Mouse (Mus musculus) layer of hippocampus, adult 9-11 months (tissue): ENCODE measurements around the gene Kif14.
"Not testable (repeated sequence)": the region's sequence is repeated elsewhere in the genome, so short reads cannot be mapped to it uniquely, and the experiment has no call there.

Source experiments
- DNase-seq: peaks from one replicate; pipeline ENCODE4 v3.0.0; 2022

Gene Kif14

GRCm38 (mm10) chr1:136492232-136492631 lies 26.1 kb downstream of the Kif14 start:
- DNase-seq, result no peak

GRCm38 (mm10) chr1:136499317-136499716 lies 33.2 kb downstream of the Kif14 start:
- DNase-seq, result no peak

GRCm38 (mm10) chr1:136502936-136503335 lies 36.8 kb downstream of the Kif14 start:
- DNase-seq, result no peak

GRCm38 (mm10) chr1:136506255-136506654 lies 40.1 kb downstream of the Kif14 start:
- DNase-seq, result not testable (repeated sequence)

GRCm38 (mm10) chr1:136512317-136512716 lies 46.2 kb downstream of the Kif14 start:
- no peak for DNase-seq

- no peak for DNase-seq
These were observed 47.0 kb downstream of the Kif14 start for GRCm38 (mm10) chr1:136513181-136513580.

GRCm38 (mm10) chr1:136518699-136519356 lies 52.7 kb downstream of the Kif14 start:
- no peak for DNase-seq

GRCm38 (mm10) chr1:136521363-136521937 lies 55.3 kb downstream of the Kif14 start:
- DNase-seq, result peak; percentile 41

- DNase-seq, result peak; percentile 22
These were observed 58.8 kb downstream of the Kif14 start for GRCm38 (mm10) chr1:136524917-136525316.

- DNase-seq, result no peak
These were observed 59.7 kb downstream of the Kif14 start for GRCm38 (mm10) chr1:136525818-136526217.

GRCm38 (mm10) chr1:136527163-136527562 lies 61.0 kb downstream of the Kif14 start:
- DNase-seq, result peak; percentile 32

GRCm38 (mm10) chr1:136532556-136532955 lies 66.4 kb downstream of the Kif14 start:
- DNase-seq, result no peak

GRCm38 (mm10) chr1:136536947-136537346 lies 70.8 kb downstream of the Kif14 start:
- DNase-seq, result no peak

GRCm38 (mm10) chr1:136538247-136538646 lies 72.1 kb downstream of the Kif14 start:
- peak; percentile 81 for DNase-seq

- DNase-seq, result no peak
These were observed 74.3 kb downstream of the Kif14 start for GRCm38 (mm10) chr1:136540407-136540895.

GRCm38 (mm10) chr1:136541618-136542376 lies 75.7 kb downstream of the Kif14 start:
- no peak for DNase-seq

GRCm38 (mm10) chr1:136543920-136544319 lies 77.8 kb downstream of the Kif14 start:
- DNase-seq, result no peak

GRCm38 (mm10) chr1:136547068-136547467 lies 80.9 kb downstream of the Kif14 start:
- DNase-seq, result no peak

- no peak for DNase-seq
These were observed 84.1 kb downstream of the Kif14 start for GRCm38 (mm10) chr1:136550285-136550684.

GRCm38 (mm10) chr1:136550851-136551540 lies 84.9 kb downstream of the Kif14 start:
- DNase-seq, result peak; percentile 79

GRCm38 (mm10) chr1:136554686-136555085 lies 88.5 kb downstream of the Kif14 start:
- no peak for DNase-seq

GRCm38 (mm10) chr1:136555892-136556291 lies 89.7 kb downstream of the Kif14 start:
- no peak for DNase-seq

- not testable (repeated sequence) for DNase-seq
These were observed 90.5 kb downstream of the Kif14 start for GRCm38 (mm10) chr1:136556643-136557042.
